Mouse (Mus musculus) WW6 (cell line): ENCODE data around the gene Zfr2.
"Not testable (repeated sequence)": the region's sequence is repeated elsewhere in the genome, so short reads cannot be mapped to it uniquely, and the experiment has no call there.

Experiments
- DNase-seq: peaks from one replicate; pipeline ENCODE4 v3.0.0-alpha.2; 2013; ENCODE audit warnings: low read depth, low spot score

Gene Zfr2

GRCm38 (mm10) chr10:81202978-81203720, 29.8 kb upstream of the Zfr2 start:
- DNase-seq: no peak

GRCm38 (mm10) chr10:81204137-81204536, 28.8 kb upstream of the Zfr2 start:
- DNase-seq: no peak

DNA sequence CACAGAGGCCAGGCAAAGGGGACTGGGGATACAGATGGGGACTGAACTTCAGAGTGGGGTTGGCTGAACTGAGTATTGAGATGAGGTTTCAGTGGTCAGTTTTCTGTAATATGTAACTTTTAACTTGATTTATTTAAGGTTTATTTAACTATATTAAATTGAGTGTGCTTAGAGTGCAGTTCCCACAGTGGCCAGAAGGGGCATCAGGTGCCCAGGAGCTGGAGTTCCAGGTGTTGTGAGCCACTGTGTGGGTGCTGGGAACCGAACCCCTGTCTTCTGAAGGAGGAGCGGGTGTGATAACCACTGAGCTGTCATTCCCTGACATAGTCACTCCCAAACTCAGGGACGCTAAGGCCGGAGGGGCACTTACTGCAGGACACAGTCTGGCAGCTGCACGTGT, 22.8 kb upstream of the Zfr2 start:
- DNase-seq: no peak

DNA sequence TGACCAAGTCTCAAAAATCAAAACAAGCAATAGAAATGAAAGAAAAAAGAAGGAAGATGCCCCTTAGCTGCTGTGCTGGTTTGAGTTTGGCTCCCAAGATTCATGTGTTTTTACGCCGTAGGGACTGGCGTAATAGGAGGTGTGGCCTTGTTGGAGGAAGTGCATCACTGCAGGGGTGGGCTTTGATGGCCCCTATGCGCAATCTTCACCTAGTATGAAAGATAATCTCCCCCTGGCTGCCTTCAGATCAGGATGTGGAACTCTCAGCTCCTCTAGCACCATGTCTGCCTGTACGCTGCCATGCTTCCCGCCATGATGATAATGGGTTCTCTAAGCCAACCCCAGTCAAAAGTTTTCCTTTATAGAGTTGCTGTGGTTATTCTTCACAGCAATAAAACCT, 16.7 kb upstream of the Zfr2 start:
- DNase-seq: no peak

- no peak for DNase-seq
These were observed 16.1 kb upstream of the Zfr2 start for GRCm38 (mm10) chr10:81216810-81217209.

- DNase-seq: not testable (repeated sequence)
These were observed 15.7 kb upstream of the Zfr2 start for GRCm38 (mm10) chr10:81217267-81217666.

GRCm38 (mm10) chr10:81217964-81218363, 15.0 kb upstream of the Zfr2 start:
- no peak for DNase-seq

GRCm38 (mm10) chr10:81221402-81222015, 11.4 kb upstream of the Zfr2 start:
- DNase-seq: no peak

GRCm38 (mm10) chr10:81223731-81224130, 9.2 kb upstream of the Zfr2 start:
- DNase-seq: not testable (repeated sequence)

DNA sequence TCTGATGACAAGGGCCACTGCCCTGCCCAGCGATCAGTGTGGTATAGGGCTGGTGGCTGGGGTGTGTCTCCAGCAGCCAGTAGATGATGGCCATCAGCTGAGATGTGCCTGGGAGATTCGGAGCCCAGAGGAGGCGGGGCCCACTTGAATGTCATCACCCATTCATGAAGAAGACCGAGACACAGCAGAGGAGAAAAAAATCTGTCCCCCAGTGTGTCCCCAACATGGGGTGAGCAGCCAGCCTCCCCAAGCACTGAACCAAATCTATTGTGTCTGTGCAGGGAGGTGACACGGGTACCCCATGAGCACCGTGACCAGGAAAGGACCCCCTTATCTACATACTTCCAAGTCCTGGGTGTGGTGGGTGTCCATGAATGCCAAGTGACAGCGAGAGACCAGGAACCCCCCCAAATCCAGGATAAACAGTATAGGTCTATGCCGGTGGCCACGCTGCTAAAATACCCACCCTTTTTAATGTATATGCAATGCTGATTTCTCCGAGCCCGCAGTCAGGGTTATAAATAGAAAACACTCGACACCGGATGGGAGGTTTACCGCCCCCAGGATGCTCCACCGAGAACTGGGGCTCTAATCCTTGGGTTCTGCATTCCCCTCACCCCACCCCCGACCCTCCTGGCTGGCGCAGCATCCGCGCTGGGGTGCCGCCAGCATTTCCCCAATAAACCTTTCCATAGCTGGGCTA, 3.1 kb upstream of the Zfr2 start:
- no peak for DNase-seq

DNA sequence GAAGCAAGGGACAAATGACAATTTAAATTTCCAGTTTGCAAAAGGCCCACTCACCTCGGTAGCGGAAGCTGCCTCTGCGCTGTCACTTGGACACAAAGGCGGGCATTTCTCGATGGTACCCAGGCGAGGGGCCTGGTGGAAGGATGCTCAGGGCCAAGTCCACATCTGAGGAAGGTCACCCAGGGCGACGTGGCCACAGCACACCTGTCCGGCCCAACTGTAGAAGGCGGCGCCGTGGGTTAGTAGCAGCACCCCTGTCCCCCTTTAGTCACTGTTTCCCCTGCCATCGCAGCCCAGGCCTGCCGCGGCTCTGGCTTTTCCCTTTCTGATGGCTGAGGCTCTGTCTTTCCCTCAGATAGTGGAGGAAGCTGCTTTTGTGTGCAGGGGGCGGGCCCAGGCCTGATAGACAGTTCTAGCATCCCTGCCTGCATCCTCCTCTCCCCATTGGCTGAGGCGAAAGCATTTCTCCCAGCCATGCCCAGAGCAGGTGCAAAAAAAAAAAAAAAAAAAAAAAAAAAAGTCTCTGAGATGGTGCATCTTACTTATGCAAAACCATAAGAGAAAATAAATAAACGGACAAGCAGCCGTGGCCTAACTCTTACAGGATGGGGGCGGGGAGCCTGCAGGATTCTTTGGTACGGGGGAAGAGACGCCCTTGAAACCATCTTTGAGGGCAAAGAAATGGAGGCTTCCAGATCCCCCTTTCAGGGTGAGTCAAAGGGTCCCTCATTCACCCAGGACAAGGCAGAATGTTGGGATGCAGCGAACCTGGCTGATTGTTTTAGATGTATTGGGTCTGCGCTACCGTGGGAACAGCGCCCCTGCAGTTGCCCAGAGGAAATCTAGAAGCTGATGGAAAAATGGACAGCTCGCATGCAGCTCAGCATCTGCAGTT, 2.3 kb upstream of the Zfr2 start, which contains the start of gene Atcay:
Gene Atcay (minus strand): TSS at position 396 of the 895 bp plus-strand sequence.
- DNase-seq: no peak

DNA sequence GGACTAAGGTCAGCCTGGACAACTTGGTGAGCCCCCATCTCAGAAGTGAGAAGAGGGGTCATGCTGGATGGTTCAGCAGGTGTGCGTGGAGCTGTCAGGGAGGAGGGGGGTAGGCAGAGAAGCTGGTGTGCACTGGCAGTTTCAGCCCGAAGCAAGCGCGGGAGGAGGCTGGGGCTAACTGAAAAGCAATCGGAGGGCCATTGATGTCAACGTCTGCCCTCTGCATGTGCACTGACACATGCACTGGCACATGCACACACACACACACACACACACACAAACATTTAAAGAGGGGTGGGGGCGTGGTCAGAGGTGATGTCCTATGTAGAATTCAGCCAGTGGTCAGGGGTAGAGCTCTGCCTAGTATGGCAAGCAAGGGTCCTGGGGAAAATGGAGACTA, 1.5 kb upstream of the Zfr2 start:
- DNase-seq: no peak

GRCm38 (mm10) chr10:81233226-81233585, 251 bp downstream of the Zfr2 start:
- DNase-seq: no peak

GRCm38 (mm10) chr10:81234206-81234605, 1.3 kb downstream of the Zfr2 start:
- DNase-seq: no peak

DNA sequence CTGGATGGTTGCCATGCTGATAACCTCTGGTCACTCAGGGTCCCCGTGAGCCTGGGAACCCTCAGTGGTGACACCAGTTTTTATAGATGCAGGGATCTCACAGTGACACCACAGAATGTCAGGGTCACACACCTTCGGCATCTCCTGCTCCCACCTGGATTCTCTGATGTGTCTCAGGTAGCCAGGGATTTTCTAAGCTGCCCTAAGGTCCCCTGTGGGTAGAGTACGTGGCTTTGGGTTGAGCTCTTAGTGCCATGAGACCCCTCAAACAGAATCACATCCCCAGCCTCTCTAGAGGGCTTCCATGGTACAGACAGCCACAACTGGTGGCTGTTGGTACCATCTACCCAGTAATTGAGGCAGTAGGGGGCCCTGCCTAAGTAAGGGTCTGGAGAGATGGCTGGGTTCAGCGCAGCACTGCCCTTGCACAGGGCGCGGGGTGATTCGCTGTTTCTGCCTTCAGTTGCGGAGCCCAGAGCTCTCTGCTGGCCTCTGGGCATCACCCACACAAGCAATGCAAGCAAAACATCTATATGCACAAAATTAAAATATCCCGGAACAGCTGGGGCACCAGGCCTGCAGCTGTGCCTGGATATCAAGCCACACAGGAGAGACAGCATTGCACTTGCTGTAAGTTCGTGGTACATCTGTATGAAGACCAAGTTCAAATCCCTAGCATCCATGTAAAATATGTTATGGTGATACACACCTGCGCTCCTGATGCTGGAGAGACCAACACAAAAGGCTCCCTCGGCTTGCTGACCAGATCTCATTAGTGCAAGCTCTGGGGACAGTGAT, 3.7 kb downstream of the Zfr2 start:
- DNase-seq: no peak

DNA sequence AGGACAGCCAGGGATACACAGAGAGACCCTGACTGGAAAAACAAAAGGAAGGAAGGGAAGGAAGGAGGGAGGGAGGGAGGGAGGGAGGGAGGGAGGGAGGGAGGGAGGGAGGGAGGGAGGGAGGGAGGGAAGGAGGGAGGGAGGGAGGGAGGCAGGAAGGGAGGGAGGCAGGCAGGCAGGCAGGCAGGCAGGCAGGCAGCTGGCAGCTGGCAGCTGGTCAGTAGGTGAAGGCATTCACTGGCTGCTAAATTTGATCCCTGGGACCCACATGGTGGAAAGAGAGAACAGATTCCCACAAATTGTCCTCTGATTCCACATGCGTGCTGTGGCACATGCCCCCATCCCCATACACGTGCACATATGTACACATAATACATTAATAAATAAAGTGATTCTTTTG, 5.7 kb downstream of the Zfr2 start:
- DNase-seq: no peak

DNA sequence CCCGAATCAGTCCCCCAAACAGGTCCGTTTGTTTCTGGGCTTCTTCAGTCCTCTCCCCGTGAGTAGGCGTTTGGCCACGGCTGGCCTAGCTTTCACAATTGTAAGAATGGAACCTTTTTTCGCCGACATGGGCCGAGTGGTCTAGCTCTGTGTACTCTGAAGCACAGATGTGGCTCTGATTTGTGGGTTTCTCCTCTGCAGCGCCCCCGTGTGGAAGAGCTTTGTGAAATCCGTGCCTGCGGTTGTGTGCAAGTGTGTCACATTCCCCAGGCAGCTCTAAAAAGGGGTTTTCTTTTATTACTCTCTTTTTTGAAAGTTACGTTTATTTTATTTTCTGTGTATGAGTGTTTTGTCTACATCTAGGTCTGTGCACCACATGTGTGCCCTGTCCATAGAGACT, 7.9 kb downstream of the Zfr2 start:
- no peak for DNase-seq

GRCm38 (mm10) chr10:81242021-81242420, 9.1 kb downstream of the Zfr2 start:
- no peak for DNase-seq

- DNase-seq: no peak
These were observed 11.2 kb downstream of the Zfr2 start for GRCm38 (mm10) chr10:81244146-81244545.

DNA sequence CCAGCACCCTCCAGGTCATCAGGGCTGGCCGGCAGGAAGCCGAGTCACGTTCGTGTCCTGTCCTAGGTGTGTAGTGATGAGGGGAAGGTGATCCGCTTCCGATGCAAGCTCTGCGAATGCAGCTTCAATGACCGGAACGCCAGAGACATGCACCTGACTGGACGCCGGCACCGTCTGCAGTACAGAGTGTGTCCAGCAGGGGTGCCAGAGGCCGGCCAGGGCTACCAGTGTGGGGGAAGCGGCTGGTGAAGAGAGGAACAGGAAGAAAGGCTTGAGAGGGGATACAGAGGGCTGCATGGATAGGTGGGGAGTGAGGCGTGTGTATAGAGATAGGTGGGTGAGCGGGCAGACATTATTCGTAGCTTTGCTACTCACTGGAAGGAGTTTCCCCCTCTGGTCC, 11.6 kb downstream of the Zfr2 start:
- no peak for DNase-seq

- no peak for DNase-seq
These were observed 12.2 kb downstream of the Zfr2 start for GRCm38 (mm10) chr10:81245166-81245565.
